ENCODE assay signal across 26 mouse cellular contexts in the genomic region with DNA sequence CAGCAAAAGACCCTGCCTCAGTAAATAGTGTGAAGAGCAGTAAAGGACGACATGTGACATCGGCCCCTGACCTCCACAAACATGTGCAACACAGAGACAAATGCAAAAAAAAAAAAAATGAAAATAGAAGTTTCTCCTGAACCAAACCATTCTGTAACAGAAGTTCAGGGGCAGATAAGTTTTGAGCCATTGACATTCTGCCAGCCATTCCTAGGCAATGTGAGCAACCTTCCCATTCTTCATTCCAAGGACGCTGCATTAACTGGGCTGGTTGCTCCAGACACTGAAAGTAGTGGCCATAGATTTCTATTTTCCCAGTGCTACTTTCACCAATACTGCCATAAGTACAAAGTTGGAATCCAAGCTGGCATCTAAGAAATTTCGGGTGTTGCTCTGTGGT. TPM values are rescaled to one million over a fixed set of nuclear protein-coding genes. Genes with fewer than 3 reads are reported as not detected.
"Had no signal": no experiment of that assay in that cellular context is flagged by ENCODE, and none has a peak within 500 bp of the region (broad histone marks: within the 10 kb centered on the region; RNA-seq: fewer than 3 reads in every experiment).

No protein-coding gene starts in this region.

- DNase-seq: lung, adult 18-20 months; lung, embryonic 14.5 days; lung, postnatal 10 days; lung, postnatal 36 days; right cerebral cortex, postnatal 25 days; right cerebral cortex, postnatal 4 days; spleen, adult 18-20 months; thymus, adult 18-20 months; thymus, postnatal 14 days; thymus, postnatal 36 days had no signal

- ATAC-seq: midbrain, embryonic 13.5 days; midbrain, embryonic 15.5 days had no signal

RNA-seq across cellular contexts. Expression of a gene that starts 15.6 kb away (rescaled TPM):
- total RNA-seq: megakaryocyte, adult 5-6 weeks; midbrain, postnatal 0 days; monocyte, adult 5-6 weeks; neutrophil, adult 5-6 weeks had no signal
- polyA plus RNA-seq: liver, embryonic 14.5 days; liver, embryonic 16.5 days; lung, embryonic 14.5 days; lung, embryonic 16.5 days; midbrain, embryonic 11.5 days; midbrain, embryonic 13.5 days; midbrain, embryonic 15.5 days; midbrain, postnatal 0 days; neural tube, embryonic 12.5 days; neural tube, embryonic 14.5 days; small intestine, adult 2 months; stomach, embryonic 14.5 days; stomach, embryonic 16.5 days; thymus, postnatal 0 days had no signal

RNA-seq across cellular contexts. Expression of a gene that starts 21.5 kb away (rescaled TPM):
- total RNA-seq: midbrain, postnatal 0 days; monocyte, adult 5-6 weeks; neutrophil, adult 5-6 weeks had no signal
- polyA plus RNA-seq: liver, embryonic 16.5 days; lung, embryonic 14.5 days; lung, embryonic 16.5 days; midbrain, embryonic 11.5 days; midbrain, embryonic 13.5 days; midbrain, embryonic 15.5 days; midbrain, postnatal 0 days; neural tube, embryonic 12.5 days; neural tube, embryonic 14.5 days; stomach, embryonic 14.5 days; stomach, embryonic 16.5 days had no signal

RNA-seq across cellular contexts. Expression of a gene that starts 34.9 kb away (rescaled TPM):
- total RNA-seq: megakaryocyte, adult 5-6 weeks; midbrain, postnatal 0 days; monocyte, adult 5-6 weeks; neutrophil, adult 5-6 weeks had no signal
- polyA plus RNA-seq: liver, embryonic 16.5 days; midbrain, embryonic 11.5 days; midbrain, embryonic 13.5 days; midbrain, embryonic 15.5 days; midbrain, postnatal 0 days; neural tube, embryonic 12.5 days; neural tube, embryonic 14.5 days; thymus, postnatal 0 days had no signal

RNA-seq across cellular contexts. Expression of a gene that starts 52.1 kb away (rescaled TPM):
- total RNA-seq: midbrain, postnatal 0 days; monocyte, adult 5-6 weeks; neutrophil, adult 5-6 weeks had no signal
- polyA plus RNA-seq: lung, embryonic 14.5 days; lung, embryonic 16.5 days; midbrain, embryonic 11.5 days; midbrain, embryonic 13.5 days; midbrain, embryonic 15.5 days; midbrain, postnatal 0 days; neural tube, embryonic 12.5 days; neural tube, embryonic 14.5 days; small intestine, adult 2 months; stomach, embryonic 14.5 days; stomach, embryonic 16.5 days; thymus, postnatal 0 days had no signal
